Mouse (Mus musculus) liver, adult (tissue): ENCODE measurements around the gene Rhoj.
A peak's percentile ranks its signal among the peaks of the same experiment; 100 is the strongest.

Source experiments
- GATA4 ChIP-seq: IDR thresholded peaks from 2 replicates; pipeline ENCODE4 v1.6.1; 2014; ENCODE audit warnings: mild to moderate bottlenecking, low read length; ENCODE audit not compliant: insufficient replicate concordance

Gene Rhoj

DNA sequence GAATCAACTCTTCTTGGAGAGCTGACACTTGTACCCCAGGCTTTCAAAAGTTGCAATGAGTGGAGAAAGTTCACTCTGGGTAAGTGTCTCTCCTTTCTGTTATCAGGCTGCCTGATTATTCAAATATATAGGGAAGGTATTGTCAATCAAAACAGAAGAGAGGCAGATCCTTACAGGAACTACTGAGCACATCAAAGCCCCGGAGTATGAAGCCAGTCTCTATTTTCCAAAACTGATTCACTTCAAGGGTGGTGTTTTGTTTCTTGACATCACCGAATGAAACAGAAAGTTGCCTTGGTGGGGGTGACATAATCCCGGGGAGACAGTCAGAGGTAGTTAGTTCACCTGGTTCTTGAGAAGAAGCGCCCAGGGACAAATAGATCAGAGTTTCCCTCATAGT, 108.6 kb downstream of the Rhoj start, which contains the start of gene Gphb5:
TSS of gene Gphb5 (minus strand) at position 101 of the 400 bp plus-strand sequence.
- TF ChIP-seq GATA4, result no peak

DNA sequence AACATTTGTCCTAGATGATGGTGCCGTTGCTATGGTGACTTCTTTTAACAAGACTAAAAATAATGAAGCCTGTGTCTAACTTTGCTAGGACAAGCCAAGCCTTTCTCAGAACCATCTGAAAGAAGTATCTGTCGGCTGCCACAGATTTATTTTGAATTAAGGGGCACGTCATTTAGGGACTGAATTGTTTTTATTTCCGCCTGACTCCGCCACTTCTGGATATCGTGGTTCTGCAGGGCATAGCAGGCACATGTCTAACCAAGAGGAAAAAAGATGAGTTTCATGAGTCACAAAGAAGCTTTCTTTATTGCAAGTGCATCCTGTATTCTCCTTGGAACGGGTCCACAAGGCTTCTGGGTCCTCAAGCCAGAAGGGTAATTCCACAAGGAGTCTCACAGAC, 116.2 kb downstream of the Rhoj start:
- TF ChIP-seq GATA4, result no peak

DNA sequence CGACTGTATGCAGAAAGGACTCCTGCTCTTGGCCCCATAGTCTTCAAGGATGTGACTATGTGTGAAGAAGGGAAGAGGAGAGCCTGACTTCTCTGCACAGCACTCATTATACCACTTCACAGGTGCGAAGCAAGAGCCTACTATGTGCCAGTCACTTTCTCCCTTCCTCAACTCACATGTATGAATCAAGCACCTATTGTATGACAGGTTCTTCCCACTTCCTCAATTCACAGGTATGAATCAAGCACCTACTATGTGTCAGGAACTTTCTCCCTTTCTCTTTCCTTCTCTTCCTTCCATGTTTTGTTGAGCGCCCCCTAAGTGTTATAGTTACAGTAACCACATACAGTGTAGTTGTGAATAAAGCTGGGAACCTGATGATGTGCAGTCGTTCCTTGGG, 116.7 kb downstream of the Rhoj start:
- TF ChIP-seq GATA4, result no peak

DNA sequence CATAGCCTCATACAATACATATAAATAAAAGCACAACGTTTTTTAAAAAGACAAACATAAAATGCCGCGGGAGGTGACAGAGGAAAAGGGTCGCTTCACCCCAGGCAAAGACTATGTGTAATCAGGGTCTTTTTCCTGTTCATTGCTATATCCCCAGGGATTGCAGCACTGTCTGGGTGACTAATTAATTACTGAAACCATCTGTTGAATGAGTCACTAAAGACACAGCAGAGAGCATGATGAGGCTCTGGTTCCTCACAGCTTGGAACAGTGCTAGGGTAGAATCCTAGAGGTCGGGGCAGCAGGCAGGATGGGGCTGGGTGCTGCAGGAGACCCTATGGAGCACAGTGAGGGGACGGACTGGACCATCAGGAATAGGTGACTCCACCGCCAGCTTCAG, 117.8 kb downstream of the Rhoj start:
- no peak for TF ChIP-seq GATA4

DNA sequence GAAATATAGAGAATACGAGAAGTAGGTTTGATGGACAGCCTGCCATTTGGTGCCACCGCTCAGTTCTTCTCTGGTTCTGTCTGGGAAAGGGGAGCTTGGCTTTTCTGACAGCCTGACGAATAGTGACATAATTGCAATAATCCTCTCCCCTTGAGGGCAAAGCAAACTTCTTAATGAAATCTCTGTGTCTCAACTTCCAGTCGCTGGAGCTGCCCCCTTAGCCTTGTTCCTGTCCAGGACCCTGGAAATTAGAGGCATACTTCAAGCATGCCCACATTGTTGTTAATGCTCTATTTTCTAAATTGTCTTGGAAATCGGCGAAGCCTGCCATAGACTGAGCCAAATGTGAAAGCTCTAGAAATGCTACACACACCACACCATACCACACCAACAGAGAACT, 120.6 kb downstream of the Rhoj start:
- no peak for TF ChIP-seq GATA4

DNA sequence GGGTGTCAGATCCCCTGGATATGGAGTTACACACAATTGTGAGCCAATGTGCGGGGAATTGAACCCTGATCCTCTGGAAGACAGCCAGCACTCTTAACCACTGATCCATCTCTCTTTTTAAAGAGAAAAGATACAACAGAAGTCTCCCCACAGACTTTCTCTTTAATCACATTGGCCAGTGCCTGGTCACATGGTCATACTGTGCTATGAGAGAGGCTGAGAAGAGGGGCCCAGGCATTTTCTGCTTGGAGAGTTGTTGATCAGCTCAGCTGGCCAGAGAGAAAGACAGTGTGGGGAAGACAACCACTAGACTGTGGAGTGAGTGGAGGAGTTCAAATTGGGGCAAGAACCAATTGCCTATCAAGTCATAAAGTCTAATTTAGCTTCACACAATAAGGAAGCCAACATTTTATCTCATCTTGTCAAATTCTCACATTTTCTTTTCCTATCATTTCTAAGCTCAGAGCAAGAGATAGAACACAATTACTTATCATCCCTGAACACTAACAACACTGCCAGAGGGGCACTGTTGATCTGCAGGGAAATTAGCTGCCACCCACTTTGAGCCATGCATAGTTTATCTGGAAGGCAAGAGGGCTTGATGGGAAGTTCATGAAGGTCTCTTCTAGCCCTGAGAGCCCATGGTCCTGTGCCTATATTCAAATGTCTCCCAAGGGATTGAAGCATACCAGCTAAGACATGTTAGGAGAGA, 121.7 kb downstream of the Rhoj start:
- no peak for TF ChIP-seq GATA4

DNA sequence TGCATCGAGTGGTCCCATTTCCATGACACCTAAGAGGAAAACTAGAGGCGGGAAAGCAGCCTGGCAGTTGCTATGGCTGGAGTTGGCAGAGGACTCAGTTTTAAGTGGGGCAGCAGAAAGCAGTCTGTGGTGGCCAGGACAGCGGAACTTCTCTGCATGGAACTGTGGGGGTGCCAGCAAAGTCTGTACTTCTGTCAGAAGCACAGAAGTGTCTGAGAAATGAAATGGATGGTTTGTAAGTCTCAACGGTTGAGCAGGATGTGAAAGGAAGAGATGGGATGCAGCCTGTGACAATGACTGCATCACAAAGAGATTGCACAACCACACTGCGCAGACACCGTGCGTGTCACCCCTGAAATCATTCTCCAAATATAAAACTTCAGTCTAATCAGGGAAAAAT, 138.1 kb downstream of the Rhoj start:
- no peak for TF ChIP-seq GATA4

DNA sequence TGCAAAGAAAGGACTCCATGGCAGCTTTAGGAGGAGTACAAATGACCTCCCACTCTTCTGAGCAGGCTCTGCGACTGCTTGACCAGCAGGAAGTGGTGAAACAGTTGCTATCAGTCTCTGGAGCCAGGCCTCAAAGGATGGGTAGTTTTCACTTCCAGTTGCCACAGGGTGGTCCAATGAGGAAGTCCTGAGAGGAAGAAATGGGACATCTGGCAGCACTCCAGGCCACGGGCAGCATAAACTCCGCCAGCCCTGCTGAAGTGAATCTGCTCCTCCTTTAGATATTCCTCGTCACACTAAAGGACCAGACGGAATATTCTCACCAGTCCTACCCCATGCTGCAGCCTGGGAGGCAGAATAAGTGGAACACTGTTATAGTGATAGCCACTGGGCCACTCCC, 140.8 kb downstream of the Rhoj start:
- peak; percentile 40; the same call in 1 of the 2 replicates for TF ChIP-seq GATA4

DNA sequence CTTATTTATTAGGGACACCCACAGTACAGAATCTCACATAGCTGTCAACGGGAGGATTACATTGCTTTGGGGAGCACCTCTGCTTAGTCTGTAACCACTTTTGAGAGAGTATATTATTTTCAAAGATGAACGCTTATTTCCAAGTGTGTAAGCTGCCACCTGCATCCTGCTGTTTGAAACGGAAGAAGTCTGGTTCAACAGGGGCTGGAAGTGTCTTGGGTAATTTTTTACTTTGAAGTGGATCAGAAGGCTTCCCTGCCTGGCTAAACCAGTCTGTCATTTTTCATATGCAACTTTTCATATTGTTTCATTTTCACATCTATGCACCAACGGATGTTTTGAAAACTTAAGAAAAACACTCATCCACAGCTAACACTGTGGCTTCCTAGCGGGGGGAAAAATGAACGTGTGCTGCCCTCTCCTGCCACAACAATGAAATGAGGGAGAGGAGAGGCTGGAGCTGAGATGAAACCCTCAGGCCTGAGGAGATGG, 141.4 kb downstream of the Rhoj start:
- no peak for TF ChIP-seq GATA4

DNA sequence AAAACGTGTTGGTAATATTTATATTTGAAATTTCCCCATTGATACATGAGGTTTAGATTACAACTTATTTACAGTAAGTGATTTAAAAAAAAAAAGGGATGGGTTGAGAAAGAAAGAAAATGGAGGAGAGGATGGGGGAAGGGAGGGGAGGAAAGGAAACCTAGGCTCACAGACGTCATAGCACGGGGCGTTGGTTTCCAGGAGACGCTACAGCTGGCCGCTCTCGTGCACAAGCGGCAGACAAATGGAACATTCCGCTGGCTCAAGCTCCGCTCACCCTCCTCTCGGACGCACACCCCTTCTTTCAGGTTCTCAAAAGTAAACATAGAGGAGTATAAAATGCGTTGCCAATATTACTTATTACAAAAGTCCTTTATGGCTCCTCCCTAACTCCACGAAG, 141.9 kb downstream of the Rhoj start:
- no peak for TF ChIP-seq GATA4

DNA sequence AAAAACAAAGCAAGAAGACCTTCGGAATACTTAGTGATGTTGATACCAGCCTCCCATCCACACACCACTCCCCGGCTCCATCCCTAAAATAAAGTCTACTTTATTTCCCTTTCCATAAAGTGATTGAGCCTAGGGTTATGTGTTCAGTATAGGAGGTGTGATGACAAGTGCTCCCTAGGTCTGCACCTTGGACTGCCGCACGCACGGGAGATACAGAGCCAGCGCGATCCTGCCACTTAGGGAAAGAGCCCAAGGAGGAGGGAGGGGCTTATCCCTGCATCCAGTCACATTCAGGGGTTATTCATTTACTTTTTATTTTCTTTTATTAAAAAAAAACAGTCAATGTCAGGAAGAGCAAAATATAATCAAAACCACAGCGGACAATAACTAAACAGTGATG, 142.5 kb downstream of the Rhoj start:
- no peak for TF ChIP-seq GATA4
